Mouse (Mus musculus) heart, embryonic 14.5 days (tissue): ENCODE data around the gene Nr4a2. TPM values are rescaled to one million over a fixed set of nuclear protein-coding genes. Genes with fewer than 3 reads are reported as not detected.

Experiments used
- ATAC-seq: fragments of 200-750 bp; cut with Nextera tagmentation; 2 replicates; pipeline ENCODE4 v1.8.0; 2017; ENCODE audit warnings: low read depth, moderate TSS enrichment; ENCODE audit not compliant: insufficient number of reproducible peaks, insufficient read depth, low FRiP score
- H3K27ac ChIP-seq, 2 experiments: fragments of 200-500 bp in 1 of 2; fragments of 300-500 bp in 1 of 2; sonication (generic) in 1 of 2; replicated peaks in 1 of 2; 2 replicates each; pipeline ENCODE4 v1.5.1; 2012 to 2014; ENCODE audit warnings: low read depth in 2 of 2, low read length in 2 of 2, control low read depth in 1 of 2, mild to moderate bottlenecking in 1 of 2, mixed read lengths in 1 of 2; ENCODE audit not compliant: control insufficient read depth in 1 of 2, insufficient read depth in 1 of 2
- H3K27me3 ChIP-seq: fragments of 300-500 bp; sonication (generic); 2 replicates; pipeline ENCODE4 v1.6.1; 2014; ENCODE audit warnings: mild to moderate bottlenecking, low read length, control low read depth; ENCODE audit not compliant: control insufficient read depth, insufficient read depth
- H3K36me3 ChIP-seq: fragments of 300-500 bp; sonication (generic); 2 replicates; pipeline ENCODE4 v1.6.1; 2014; ENCODE audit warnings: mild to moderate bottlenecking, control low read depth, low read length, mixed read lengths; ENCODE audit not compliant: control insufficient read depth, insufficient read depth
- H3K4me1 ChIP-seq, 2 experiments: fragments of 200-500 bp in 1 of 2; fragments of 300-500 bp in 1 of 2; sonication (generic) in 1 of 2; 2 replicates each; pipeline ENCODE4 v1.6.1; 2012 to 2014; ENCODE audit warnings: low read length in 2 of 2, control low read depth in 1 of 2, mixed read lengths in 1 of 2; ENCODE audit not compliant: control insufficient read depth in 2 of 2, insufficient read depth in 2 of 2
- H3K4me2 ChIP-seq: fragments of 300-500 bp; sonication (generic); 2 replicates; pipeline ENCODE4 v1.6.1; 2014; ENCODE audit warnings: mild to moderate bottlenecking, low read length
- H3K4me3 ChIP-seq, 2 experiments: fragments of 200-500 bp in 1 of 2; fragments of 300-500 bp in 1 of 2; sonication (generic) in 1 of 2; 2 replicates each; pipeline ENCODE4 v1.5.1; 2012 to 2014; ENCODE audit warnings: low read length in 2 of 2, mild to moderate bottlenecking in 2 of 2, control low read depth in 1 of 2, low read depth in 1 of 2, moderate library complexity in 1 of 2; ENCODE audit not compliant: control insufficient read depth in 1 of 2, insufficient read depth in 1 of 2
- H3K9ac ChIP-seq: fragments of 300-500 bp; sonication (generic); 2 replicates; pipeline ENCODE4 v1.6.1; 2014; ENCODE audit warnings: mild to moderate bottlenecking, low read length
- H3K9me3 ChIP-seq: fragments of 300-500 bp; sonication (generic); 2 replicates; pipeline ENCODE4 v1.6.1; 2016; ENCODE audit warnings: low read length, control low read depth; ENCODE audit not compliant: control insufficient read depth
- WGBS: fragments of 180-500 bp; shearing (Covaris S2); extraction: QIAGEN DNeasy Blood & Tissue Kit; methylation state at CpG from one replicate; pipeline ENCODE4 v1.1.7; 2014; 5-methylcytosine and 5-hydroxymethylcytosine counted together
- polyA plus RNA-seq: library from polyadenylated mRNA; unstranded; fragments of >200 nt; fragmentation: Nextera tagmentation; extraction: Ambion mirVana; gene quantifications from 2 replicates; pipeline ENCODE4 v1.2.1, GENCODE M21; 2014

The Nr4a2 gene
- polyA plus RNA-seq, 1 experiment from 2014 or later, result 1.9 TPM

GRCm38 (mm10) chr2:57127461-57127860, 3.7 kb upstream of the Nr4a2 start:
- Histone ChIP-seq H3K27ac (no peak overlapping the region), H3K4me2 (no peak overlapping the region), H3K4me1 (peaks cover 0 to 3% of the 10 kb centered on the region in 2 experiments; a peak in 1 of 4 replicates), H3K36me3 (no peaks in the 10 kb centered on the region), H3K9ac (no peak overlapping the region), H3K27me3 (no peaks in the 10 kb centered on the region; the same call in 1 of the 2 replicates), H3K9me3 (no peaks in the 10 kb centered on the region), H3K4me3 (no peak overlapping the region)
- 65% methylated on average over 4 of the region's 4 CpGs for WGBS
- no peak for ATAC-seq

GRCm38 (mm10) chr2:57125891-57126290, 2.1 kb upstream of the Nr4a2 start:
- no peaks in the 10 kb centered on the region; the same call in 1 of the 2 replicates for H3K27me3 ChIP-seq
- no peaks in the 10 kb centered on the region for H3K36me3 ChIP-seq
- no peak overlapping the region for H3K4me3 ChIP-seq
- H3K4me2 ChIP-seq, result no peak overlapping the region
- H3K27ac ChIP-seq, result no peak overlapping the region
- H3K4me1 ChIP-seq, result peaks cover 0 to 3% of the 10 kb centered on the region in 2 experiments; a peak in 1 of 4 replicates
- H3K9ac ChIP-seq, result no peak overlapping the region
- WGBS, result 71% methylated on average over 6 of the region's 6 CpGs
- ATAC-seq, result no peak
- H3K9me3 ChIP-seq, result no peaks in the 10 kb centered on the region

GRCm38 (mm10) chr2:57122986-57123980, 520 bp downstream of the Nr4a2 start:
- peak overlapping the region; percentile 60 to 89 for H3K4me3 ChIP-seq
- peak overlapping the region; percentile 81 to 95 for H3K27ac ChIP-seq
- H3K27me3 ChIP-seq, result no peaks in the 10 kb centered on the region; the same call in 1 of the 2 replicates
- H3K9me3 ChIP-seq, result no peaks in the 10 kb centered on the region
- H3K4me1 ChIP-seq, result peaks cover 0 to 3% of the 10 kb centered on the region in 2 experiments; a peak in 1 of 4 replicates
- ATAC-seq, result peak; percentile 77
- peak overlapping the region; percentile 97 for H3K9ac ChIP-seq
- peak overlapping the region; percentile 76 for H3K4me2 ChIP-seq
- WGBS, result under 1% methylated on average over 54 of the region's 67 CpGs
- H3K36me3 ChIP-seq, result no peaks in the 10 kb centered on the region

- Histone ChIP-seq H3K9me3 (no peaks in the 10 kb centered on the region), H3K4me3 (no peak overlapping the region), H3K36me3 (no peaks in the 10 kb centered on the region), H3K4me1 (peaks cover 0 to 3% of the 10 kb centered on the region in 2 experiments; a peak in 1 of 4 replicates), H3K27ac (no peak overlapping the region), H3K9ac (no peak overlapping the region), H3K27me3 (no peaks in the 10 kb centered on the region; the same call in 1 of the 2 replicates), H3K4me2 (no peak overlapping the region)
- 54% methylated on average over 4 of the region's 4 CpGs for WGBS
- ATAC-seq, result no peak
Observed at GRCm38 (mm10) chr2:57121110-57121509, 2.7 kb downstream of the Nr4a2 start.

GRCm38 (mm10) chr2:57117201-57117951, 6.4 kb downstream of the Nr4a2 start:
- ATAC-seq, result 0 out of 2 replicates have a peak, but pooled peaks have one; percentile 28
- Histone ChIP-seq H3K27ac (peak overlapping the region; percentile 95 to 97), H3K36me3 (no peaks in the 10 kb centered on the region), H3K9ac (peak overlapping the region; percentile 72), H3K27me3 (peaks cover 18% of the 10 kb centered on the region), H3K4me2 (peak overlapping the region; percentile 99), H3K4me1 (peaks cover 0 to 4% of the 10 kb centered on the region in 2 experiments; a peak in 1 of 4 replicates), H3K9me3 (peaks cover 1% of the 10 kb centered on the region), H3K4me3 (peak overlapping the region; percentile 71 to 82; a peak in 3 of 4 replicates)
- WGBS, result 3% methylated on average over 12 of the region's 13 CpGs

GRCm38 (mm10) chr2:57116366-57117200, 7.2 kb downstream of the Nr4a2 start:
- ATAC-seq, result peak; percentile 74
- H3K4me2 ChIP-seq, result peak overlapping the region; percentile 99
- H3K9ac ChIP-seq, result peak overlapping the region; percentile 72
- peaks cover 7% of the 10 kb centered on the region for H3K9me3 ChIP-seq
- peaks cover 0 to 9% of the 10 kb centered on the region in 2 experiments; a peak in 1 of 4 replicates for H3K4me1 ChIP-seq
- H3K4me3 ChIP-seq, result peak overlapping the region; percentile 71 to 82
- WGBS, result under 1% methylated on average over 46 of the region's 47 CpGs
- H3K27ac ChIP-seq, result peak overlapping the region; percentile 95 to 97
- H3K27me3 ChIP-seq, result peaks cover 26% of the 10 kb centered on the region
- no peaks in the 10 kb centered on the region for H3K36me3 ChIP-seq
